Mouse (Mus musculus): Measurements from ENCODE around the gene Card19.

DNA sequence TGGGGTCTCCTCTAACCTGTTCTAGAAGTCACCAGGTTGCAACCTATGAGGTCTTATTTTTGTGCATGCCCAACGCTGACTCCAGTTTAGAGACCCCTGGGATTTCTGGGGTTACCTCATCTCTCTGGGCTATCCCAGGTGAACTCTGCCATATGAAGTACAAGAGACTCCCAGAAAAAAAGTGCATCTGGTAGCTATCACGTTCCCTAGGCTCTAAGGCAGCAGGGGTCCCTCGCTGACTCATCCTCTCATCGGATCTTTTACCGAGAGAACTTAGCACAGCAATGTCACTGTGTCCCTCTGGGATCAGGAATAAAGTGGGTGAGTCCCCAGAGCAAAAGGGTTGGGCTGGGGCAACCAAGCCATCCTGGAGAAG, 721 bp downstream of the Card19 start:
- no peak for TF ChIP-seq CTCF (IDR thresholded peaks at IDR 0.05)
- TF ChIP-seq EP300 (IDR thresholded peaks at IDR 0.05; ENCODE audit: insufficient read depth, low read depth, low read length): no peak
- TF ChIP-seq POLR2A (IDR thresholded peaks at IDR 0.05; ENCODE audit: insufficient read depth, low read depth, low read length): no peak

Measured in heart, adult 2 months (tissue).